Mouse (Mus musculus) limb, embryonic 10.5 days (tissue): Measurements from ENCODE around the gene Pitpnm1. TPM values are rescaled to one million over a fixed set of nuclear protein-coding genes. Genes with fewer than 3 reads are reported as not detected.
"Not testable (repeated sequence)": the region's sequence is repeated elsewhere in the genome, so short reads cannot be mapped to it uniquely, and the experiment has no call there.

ENCODE experiments used
- DNase-seq: peaks from one replicate; pipeline ENCODE4 v3.0.0-alpha.2; 2017; ENCODE audit warnings: low spot score
- H3K27ac ChIP-seq: fragments of 300-500 bp; sonication (generic); 2 replicates; pipeline ENCODE4 v1.5.1; 2016; ENCODE audit warnings: mild to moderate bottlenecking
- H3K27me3 ChIP-seq: fragments of 300-500 bp; sonication (generic); 2 replicates; pipeline ENCODE4 v1.6.1; 2016; ENCODE audit warnings: low read depth, mild to moderate bottlenecking; ENCODE audit not compliant: poor library complexity, severe bottlenecking
- H3K36me3 ChIP-seq: fragments of 300-500 bp; sonication (generic); 2 replicates; pipeline ENCODE4 v1.6.1; 2016; ENCODE audit warnings: mild to moderate bottlenecking, moderate library complexity
- H3K4me1 ChIP-seq: fragments of 300-500 bp; sonication (generic); 2 replicates; pipeline ENCODE4 v1.6.1; 2016
- H3K4me3 ChIP-seq: fragments of 300-500 bp; sonication (generic); 2 replicates; pipeline ENCODE4 v1.5.1; 2016; ENCODE audit warnings: mild to moderate bottlenecking, moderate library complexity
- H3K9me3 ChIP-seq: fragments of 300-500 bp; sonication (generic); replicated peaks from 2 replicates; pipeline ENCODE4 v1.6.1; 2016; ENCODE audit warnings: mild to moderate bottlenecking
- WGBS: fragments of 180-500 bp; shearing (Covaris S2); methylation state at CpG from one replicate; pipeline ENCODE4 v1.1.7; 2016; 5-methylcytosine and 5-hydroxymethylcytosine counted together
- polyA plus RNA-seq: library from polyadenylated mRNA; unstranded; fragments of >200 nt; fragmentation: Nextera tagmentation; extraction: Ambion mirVana; gene quantifications from 2 replicates; pipeline ENCODE4 v1.2.1, GENCODE M21; 2016

Pitpnm1 gene
- polyA plus RNA-seq, 1 experiment from 2014 or later = 7.9 TPM

DNA sequence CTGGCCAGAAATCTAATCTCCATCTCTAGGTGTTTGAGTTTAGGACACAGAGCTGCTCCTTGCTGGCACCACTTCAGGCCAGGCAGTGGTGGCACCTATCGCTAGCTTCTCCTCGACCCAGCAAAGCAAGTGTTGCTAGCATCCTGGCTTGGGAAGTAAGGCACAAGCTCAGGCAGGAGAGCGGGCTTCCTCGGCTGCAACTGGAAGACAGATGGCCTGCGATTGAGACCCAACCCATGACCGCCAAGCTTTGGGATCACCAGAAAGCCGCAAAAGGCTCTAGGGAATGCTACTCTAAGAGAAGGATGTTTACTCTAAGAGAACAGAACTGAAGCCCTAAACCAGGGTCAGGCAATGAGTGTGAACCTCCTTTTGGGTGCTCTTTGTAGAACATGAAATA lies 29.7 kb downstream of the Pitpnm1 start:
- WGBS = 91% methylated on average over 7 of the region's 7 CpGs

DNA sequence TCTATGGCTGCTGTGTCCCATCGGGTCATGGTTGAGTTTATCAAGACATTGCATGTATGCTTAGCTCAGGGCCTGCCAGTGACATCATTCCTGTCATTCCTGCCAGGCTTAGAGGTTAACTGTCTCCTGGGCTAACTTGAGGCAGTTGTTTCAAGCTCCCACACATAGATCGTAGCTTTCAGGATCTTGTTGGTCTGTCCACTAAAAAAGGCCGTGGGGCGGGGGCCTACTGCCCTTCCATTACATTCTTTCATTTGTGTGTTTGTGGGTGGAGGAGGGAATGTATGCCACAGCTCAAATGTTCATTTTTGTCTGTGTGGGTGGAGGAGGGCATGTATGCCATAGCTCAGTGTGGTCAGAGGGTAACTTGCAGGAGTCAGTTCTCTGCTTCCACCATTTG lies 30.3 kb downstream of the Pitpnm1 start:
- Histone ChIP-seq H3K36me3 (peaks cover 64% of the 10 kb centered on the region), H3K9me3 (no peaks in the 10 kb centered on the region), H3K4me3 (no peak overlapping the region), H3K27me3 (no peaks in the 10 kb centered on the region), H3K4me1 (peaks cover 18% of the 10 kb centered on the region), H3K27ac (no peak overlapping the region)
- 95% methylated on average over 4 of the region's 4 CpGs for WGBS
- no peak for DNase-seq

More for the DNA sequence above, 29.7 kb downstream of the Pitpnm1 start:
- H3K36me3 ChIP-seq = peaks cover 64% of the 10 kb centered on the region
- H3K9me3 ChIP-seq = no peaks in the 10 kb centered on the region
- no peak overlapping the region for H3K27ac ChIP-seq
- H3K27me3 ChIP-seq = no peaks in the 10 kb centered on the region
- H3K4me1 ChIP-seq = peaks cover 24% of the 10 kb centered on the region
- no peak overlapping the region for H3K4me3 ChIP-seq
- DNase-seq = no peak

DNA sequence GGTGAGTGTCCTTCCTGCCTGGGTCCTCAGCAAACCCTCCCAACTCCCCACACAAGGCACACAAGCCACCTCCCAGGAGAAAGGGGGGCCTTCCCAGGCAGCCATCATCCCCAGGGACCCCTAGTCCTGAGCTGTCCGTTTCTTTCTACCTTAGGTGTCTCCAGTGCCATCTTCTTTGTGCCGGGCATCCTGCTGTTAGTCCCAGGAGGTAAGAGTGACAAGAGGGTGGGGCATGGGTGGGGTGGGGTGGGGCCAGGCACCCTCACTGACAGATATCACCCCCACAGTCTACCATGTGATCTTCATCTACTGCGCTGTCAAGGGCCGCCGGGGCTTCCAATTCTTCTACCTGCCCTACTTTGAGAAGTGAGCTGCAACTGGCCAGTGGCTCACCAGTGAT lies 31.3 kb downstream of the Pitpnm1 start:
- WGBS = 87% methylated on average over 5 of the region's 5 CpGs
- no peak for DNase-seq
- H3K9me3 ChIP-seq = no peaks in the 10 kb centered on the region
- H3K27ac ChIP-seq = no peak overlapping the region
- no peaks in the 10 kb centered on the region for H3K27me3 ChIP-seq
- peaks cover 15% of the 10 kb centered on the region for H3K4me1 ChIP-seq
- H3K4me3 ChIP-seq = no peak overlapping the region; the same call in 1 of the 2 replicates
- H3K36me3 ChIP-seq = peaks cover 64% of the 10 kb centered on the region

GRCm38 (mm10) chr19:4131768-4132167 lies 32.0 kb downstream of the Pitpnm1 start:
- H3K36me3 ChIP-seq = peaks cover 64% of the 10 kb centered on the region
- H3K4me3 ChIP-seq = no peak overlapping the region
- DNase-seq = no peak
- 85% methylated on average over 2 of the region's 2 CpGs for WGBS
- no peak overlapping the region for H3K27ac ChIP-seq
- peaks cover 10% of the 10 kb centered on the region for H3K4me1 ChIP-seq
- H3K9me3 ChIP-seq = no peaks in the 10 kb centered on the region
- peaks cover 2% of the 10 kb centered on the region; the same call in 1 of the 2 replicates for H3K27me3 ChIP-seq

DNA sequence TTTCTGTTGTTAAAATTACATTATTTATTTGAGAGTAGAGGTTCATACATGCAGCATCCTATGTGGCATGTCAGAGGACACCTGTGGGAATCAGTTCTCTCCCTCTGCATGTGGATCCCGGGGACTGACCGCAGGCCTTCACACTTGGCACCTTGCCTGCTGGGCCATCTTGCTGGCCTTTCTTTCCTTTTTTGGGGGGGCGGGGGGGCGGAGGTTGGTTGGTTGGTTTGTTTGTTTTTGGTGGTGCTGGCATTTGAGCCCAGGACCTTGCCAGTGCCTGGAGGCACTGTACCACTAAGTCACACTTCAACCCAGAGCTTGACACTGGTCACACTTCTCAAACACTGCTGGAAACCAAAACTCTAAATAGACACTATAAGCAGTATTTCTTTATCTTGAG lies 34.6 kb downstream of the Pitpnm1 start:
- H3K36me3 ChIP-seq = peaks cover 43% of the 10 kb centered on the region
- no peak overlapping the region for H3K4me3 ChIP-seq
- H3K9me3 ChIP-seq = no peaks in the 10 kb centered on the region
- H3K27ac ChIP-seq = no peak overlapping the region
- no peak for DNase-seq
- H3K27me3 ChIP-seq = peaks cover 4% of the 10 kb centered on the region; the same call in 1 of the 2 replicates
- no peaks in the 10 kb centered on the region for H3K4me1 ChIP-seq
- 90% methylated on average over 4 of the region's 4 CpGs for WGBS

DNA sequence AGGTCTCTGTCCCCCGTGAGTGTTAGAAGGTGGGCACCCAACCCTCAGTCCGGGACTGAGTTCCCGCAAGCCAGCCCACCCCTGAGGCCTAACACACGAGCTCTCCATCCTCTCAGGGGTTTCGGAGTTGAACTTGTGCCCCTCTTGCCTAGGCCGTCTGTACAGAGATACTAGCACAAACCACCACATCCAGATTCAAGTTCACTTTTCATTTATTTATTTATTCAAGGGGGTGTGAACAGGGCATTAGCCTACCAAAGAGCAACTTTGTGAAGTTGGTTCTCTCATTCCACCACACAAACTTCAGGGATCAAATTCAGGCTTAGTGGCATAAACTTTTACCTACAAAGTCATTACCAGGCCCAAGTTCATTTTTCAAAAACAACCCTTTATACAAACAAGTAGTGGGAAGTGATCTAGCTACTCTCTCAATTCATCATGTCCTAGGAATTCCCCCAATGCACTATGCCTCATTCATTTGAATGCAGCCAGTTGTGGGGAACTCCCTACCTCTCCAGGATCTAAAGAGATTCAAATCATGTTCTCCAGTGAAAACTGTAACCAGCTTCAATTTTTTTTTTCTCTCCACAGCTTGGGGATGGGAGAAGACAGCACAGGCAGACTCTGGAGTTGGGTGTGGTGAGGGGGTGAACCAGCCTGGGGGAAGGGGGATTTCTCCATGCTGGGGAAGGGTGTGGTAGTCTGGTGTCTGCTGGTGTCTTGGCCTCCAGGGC lies 35.6 kb downstream of the Pitpnm1 start:
- H3K27me3 ChIP-seq, DNase-seq, H3K4me1 ChIP-seq, H3K4me3 ChIP-seq, H3K27ac ChIP-seq, H3K9me3 ChIP-seq: not testable (repeated sequence)
- H3K36me3 ChIP-seq = peaks cover 32% of the 10 kb centered on the region
- 87% methylated on average over 6 of the region's 6 CpGs for WGBS

- H3K9me3 ChIP-seq, H3K4me1 ChIP-seq, H3K4me3 ChIP-seq, H3K27me3 ChIP-seq, H3K27ac ChIP-seq, DNase-seq: not testable (repeated sequence)
- WGBS = 30% methylated on average over 8 of the region's 8 CpGs
- H3K36me3 ChIP-seq = peaks cover 27% of the 10 kb centered on the region
Measured at GRCm38 (mm10) chr19:4135963-4136345, 36.2 kb downstream of the Pitpnm1 start.

DNA sequence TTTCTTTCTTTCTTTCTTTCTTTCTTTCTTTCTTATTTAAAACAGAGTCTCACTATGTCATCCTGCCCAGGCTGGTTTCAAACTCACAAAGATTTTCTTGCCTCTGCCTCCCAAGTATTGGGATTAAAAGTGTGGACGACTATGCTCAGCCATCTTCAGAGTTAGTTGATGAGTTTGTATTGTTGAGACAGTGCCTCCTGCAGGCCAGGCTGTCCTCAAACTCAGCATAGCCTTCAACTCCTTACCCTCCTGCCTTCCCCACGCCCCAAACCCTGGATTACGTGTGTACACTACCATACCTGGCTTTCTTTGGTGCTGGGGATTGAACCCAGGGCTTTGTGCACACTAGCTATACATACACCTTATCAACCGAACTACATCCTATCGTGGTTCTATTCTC lies 36.7 kb downstream of the Pitpnm1 start:
- Histone ChIP-seq H3K36me3 (peaks cover 22% of the 10 kb centered on the region), H3K27me3 (peaks cover 4% of the 10 kb centered on the region; the same call in 1 of the 2 replicates), H3K4me3 (no peak overlapping the region), H3K4me1 (no peaks in the 10 kb centered on the region), H3K27ac (no peak overlapping the region), H3K9me3 (no peaks in the 10 kb centered on the region)
- 83% methylated on average over 5 of the region's 5 CpGs for WGBS
- DNase-seq = no peak

- H3K4me1 ChIP-seq = 0 out of 2 replicates have a peak, but pooled peaks cover 3% of the 10 kb centered on the region
- H3K27me3 ChIP-seq = peaks cover 4% of the 10 kb centered on the region; the same call in 1 of the 2 replicates
- WGBS = 85% methylated on average over 5 of the region's 5 CpGs
- no peak overlapping the region for H3K4me3 ChIP-seq
- no peaks in the 10 kb centered on the region for H3K9me3 ChIP-seq
- no peak for DNase-seq
- no peak overlapping the region for H3K27ac ChIP-seq
- peaks cover 7% of the 10 kb centered on the region for H3K36me3 ChIP-seq
Measured at GRCm38 (mm10) chr19:4137913-4138312, 38.1 kb downstream of the Pitpnm1 start.

DNA sequence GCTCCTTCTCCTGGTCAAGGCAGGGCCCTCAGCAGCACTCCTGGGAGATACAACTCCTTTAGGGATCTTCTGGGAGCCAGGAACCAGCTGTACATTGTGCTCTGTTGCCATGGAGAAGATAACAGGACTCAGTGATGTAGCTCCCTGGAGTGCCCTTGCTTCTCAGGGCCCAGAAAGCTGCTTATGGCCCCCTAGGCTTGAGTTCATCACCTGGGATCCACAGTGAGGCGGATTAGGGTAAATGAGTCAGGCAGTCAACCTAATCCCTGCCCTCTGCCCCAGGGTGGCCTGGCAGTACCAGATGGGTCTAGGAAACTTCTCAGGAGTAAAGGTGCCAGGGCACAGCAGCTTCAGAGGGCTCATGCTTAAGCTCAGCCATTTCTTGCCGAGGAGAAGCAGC lies 39.6 kb downstream of the Pitpnm1 start, which contains the start of gene Gpr152:
Gene Gpr152, plus strand, starts transcription at position 342 of the 400 bp plus-strand sequence.
- Histone ChIP-seq H3K27me3 (peaks cover 4% of the 10 kb centered on the region; the same call in 1 of the 2 replicates), H3K36me3 (no peaks in the 10 kb centered on the region), H3K27ac (peak within 1 kb of the TSS; percentile 21), H3K4me1 (0 out of 2 replicates have a peak, but pooled peaks cover 9% of the 10 kb centered on the region), H3K4me3 (no peak within 1 kb of the TSS), H3K9me3 (no peaks in the 10 kb centered on the region)
- DNase-seq = no peak
- 80% methylated on average over 2 of the region's 2 CpGs for WGBS

GRCm38 (mm10) chr19:4140147-4140546 lies 40.3 kb downstream of the Pitpnm1 start:
- H3K27ac ChIP-seq = peak overlapping the region; percentile 21; the same call in 1 of the 2 replicates
- H3K9me3 ChIP-seq = no peaks in the 10 kb centered on the region
- H3K36me3 ChIP-seq = no peaks in the 10 kb centered on the region
- H3K4me1 ChIP-seq = 0 out of 2 replicates have a peak, but pooled peaks cover 9% of the 10 kb centered on the region
- WGBS = 86% methylated on average over 6 of the region's 6 CpGs
- DNase-seq = no peak
- H3K4me3 ChIP-seq = no peak overlapping the region
- peaks cover 4% of the 10 kb centered on the region; the same call in 1 of the 2 replicates for H3K27me3 ChIP-seq

- Histone ChIP-seq H3K27ac (no peak overlapping the region), H3K27me3 (no peaks in the 10 kb centered on the region), H3K36me3 (no peaks in the 10 kb centered on the region), H3K9me3 (no peaks in the 10 kb centered on the region), H3K4me1 (peaks cover 22% of the 10 kb centered on the region), H3K4me3 (no peak overlapping the region)
- no peak for DNase-seq
- WGBS = 91% methylated on average over 18 of the region's 18 CpGs
Measured at GRCm38 (mm10) chr19:4142416-4143173, 42.8 kb downstream of the Pitpnm1 start.

DNA sequence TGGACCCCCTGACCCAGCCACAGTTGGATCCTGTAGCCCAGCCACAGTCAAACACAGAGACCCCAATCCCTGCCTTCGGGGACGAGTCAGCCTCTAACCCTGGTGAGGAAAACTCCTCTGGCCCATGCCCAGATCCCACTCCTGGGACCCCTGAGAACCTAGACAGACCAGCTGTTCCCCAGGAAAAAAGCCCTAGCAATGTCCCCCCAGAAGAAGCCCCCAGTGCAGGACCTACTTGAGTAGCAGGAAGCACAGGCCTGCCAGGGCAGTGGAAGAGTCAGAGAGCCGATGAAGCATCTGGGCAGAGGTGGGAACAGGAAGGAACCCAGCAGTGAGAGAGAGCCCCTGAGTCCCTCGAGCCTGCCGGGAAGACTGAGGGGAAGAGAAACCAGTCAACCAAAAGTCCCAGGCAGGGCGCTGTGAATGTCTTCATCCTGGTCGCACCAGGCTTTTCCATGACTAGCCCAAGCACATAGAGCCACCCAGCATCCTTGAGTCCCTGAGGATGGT lies 44.0 kb downstream of the Pitpnm1 start, which contains the start of gene Cabp4:
Gene Cabp4, minus strand, starts transcription at position 275 of the 510 bp plus-strand sequence.
- Histone ChIP-seq H3K4me3 (no peak within 1 kb of the TSS), H3K36me3 (no peaks in the 10 kb centered on the region), H3K4me1 (peaks cover 31% of the 10 kb centered on the region), H3K27me3 (no peaks in the 10 kb centered on the region), H3K9me3 (no peaks in the 10 kb centered on the region), H3K27ac (no peak within 1 kb of the TSS)
- WGBS = 82% methylated on average over 7 of the region's 7 CpGs
- DNase-seq = no peak
